Mouse (Mus musculus) small intestine, adult 2 months (tissue): Measurements from ENCODE around the gene Tchp.

Experiments used
- CTCF ChIP-seq: fragments of 200-500 bp; IDR thresholded peaks from 2 replicates; pipeline ENCODE4 v1.5.1; 2012; ENCODE audit warnings: low read depth, mild to moderate bottlenecking, control low read depth, inconsistent platforms, low read length, moderate library complexity, mixed read lengths; ENCODE audit not compliant: insufficient replicate concordance, insufficient read length; ENCODE audit errors: extremely low read depth
- POLR2A ChIP-seq: fragments of 200-500 bp; IDR thresholded peaks from 2 replicates; pipeline ENCODE4 v1.6.1; 2012; ENCODE audit warnings: low read depth, mild to moderate bottlenecking, control low read depth, inconsistent platforms, low read length, moderate library complexity

DNA sequence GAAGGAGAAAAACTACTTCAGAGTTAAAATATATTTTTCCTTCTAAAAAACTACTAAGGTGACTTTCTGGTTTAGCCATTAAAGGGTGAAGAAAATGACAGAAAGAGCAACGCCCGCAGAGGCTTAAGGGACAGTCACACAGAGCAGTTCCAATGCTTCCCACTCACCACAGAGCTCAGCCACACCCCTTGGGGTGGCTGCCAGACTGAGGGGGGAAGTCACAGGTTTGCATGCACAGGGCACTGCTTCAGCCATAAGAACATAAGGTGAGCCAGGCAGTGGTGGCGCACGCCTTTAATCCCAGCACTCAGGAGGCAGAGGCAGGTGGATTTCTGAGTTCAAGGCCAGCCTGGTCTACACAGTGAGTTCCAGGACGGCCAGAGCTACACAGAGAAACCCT lies 38.0 kb downstream of the Tchp start:
- TF ChIP-seq CTCF (no peak), POLR2A (no peak)
